Mouse (Mus musculus) erythroid progenitor cell, adult 5-6 weeks (primary cell): Measurements from ENCODE around the gene Arf3. TPM values are rescaled to one million over a fixed set of nuclear protein-coding genes. Genes with fewer than 3 reads are reported as not detected.

Source experiments
- ATAC-seq: replicated peaks from 2 replicates; pipeline ENCODE4 v1.8.0; 2016; ENCODE audit warnings: moderate number of reproducible peaks, mild to moderate bottlenecking, moderate TSS enrichment, inconsistent platforms; ENCODE audit not compliant: poor library complexity, low FRiP score, severe bottlenecking
- total RNA-seq, 2 experiments: library from RNA; stranded (forward) in 1 of 2; stranded (reverse) in 1 of 2; fragments of 150-400 nt in 1 of 2; fragments of 186-747, 209-891 nt in 1 of 2; gene quantifications; 2 replicates each; pipeline versions ENCODE4 v1.2.3 to v1.2.4; 2015 to 2017; ENCODE audit warnings: low replicate concordance in 2 of 2

Gene Arf3
- total RNA-seq, 2 experiments from 2014 or later = 4.8 to 5.4 TPM

DNA sequence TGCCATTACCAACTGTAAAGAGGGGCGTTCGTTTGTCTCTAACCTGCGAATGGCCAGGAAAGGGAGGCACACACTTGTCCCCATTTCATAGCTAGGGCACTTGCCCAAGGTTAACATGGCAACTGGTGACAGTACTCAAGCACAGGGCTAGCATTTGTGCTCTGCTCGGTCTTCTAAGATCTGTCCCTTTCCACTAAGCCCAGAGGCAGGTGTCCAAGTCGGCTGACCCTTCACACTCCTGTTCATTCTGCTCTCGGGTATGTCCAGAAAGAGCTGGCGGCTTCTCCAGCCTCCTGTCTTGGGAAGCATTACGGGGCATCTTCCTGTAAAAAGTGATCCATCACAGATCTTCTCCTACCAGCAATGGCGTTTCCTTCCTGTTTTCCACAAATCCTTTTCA lies 34.6 kb downstream of the Arf3 start:
- ATAC-seq = no peak

DNA sequence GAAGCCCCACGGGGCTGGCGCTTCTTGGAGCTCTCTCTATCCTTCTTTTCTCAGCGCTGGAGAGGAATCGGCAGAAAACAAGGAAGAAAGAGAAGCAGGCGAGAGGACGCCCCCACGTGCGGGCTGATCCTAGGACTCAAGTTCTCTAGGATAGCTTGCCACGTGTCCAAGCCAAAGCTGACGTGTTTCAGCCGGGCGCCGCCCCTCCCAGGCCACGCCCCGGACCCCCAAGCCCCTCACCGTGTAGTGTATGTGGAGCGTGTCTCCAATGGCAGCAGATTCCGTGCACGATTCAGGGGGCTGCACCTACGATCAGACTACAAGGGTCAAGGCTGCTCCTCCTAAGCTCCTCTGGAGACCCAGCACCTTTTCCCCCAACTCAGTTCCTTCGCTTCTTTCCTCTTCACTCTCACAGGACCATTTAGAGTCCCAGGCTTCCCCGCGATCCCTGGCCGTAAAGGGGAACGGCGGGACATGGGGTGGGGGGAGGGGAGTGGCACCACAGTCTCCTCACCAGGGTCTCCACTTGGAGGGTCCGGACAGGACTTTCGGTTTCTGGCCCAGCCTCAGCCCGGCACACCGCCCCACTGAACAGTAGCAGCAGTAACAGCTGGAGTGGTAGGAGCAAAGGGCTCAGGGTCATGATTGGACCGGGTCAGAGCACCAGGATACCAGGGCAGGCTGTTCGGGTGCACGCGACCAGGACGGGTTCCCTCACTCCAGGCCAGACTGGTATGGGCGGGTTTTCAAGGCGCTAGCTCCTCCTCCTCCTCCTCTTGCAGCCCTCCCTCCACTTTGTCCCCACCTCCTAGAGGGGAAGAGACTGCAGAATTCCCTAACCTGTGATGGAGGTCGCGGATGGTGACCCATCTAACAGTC lies 35.3 kb downstream of the Arf3 start, which contains the start of gene Fkbp11:
Fkbp11 (minus strand) TSS at position 756 of the 879 bp plus-strand sequence.
- no peak; the same call in 1 of the 2 replicates for ATAC-seq

GRCm38 (mm10) chr15:98726746-98727145 lies 36.3 kb downstream of the Arf3 start:
- no peak for ATAC-seq

GRCm38 (mm10) chr15:98726079-98726478 lies 36.9 kb downstream of the Arf3 start:
- ATAC-seq = no peak

- ATAC-seq = no peak
Observed at GRCm38 (mm10) chr15:98724441-98724840, 38.6 kb downstream of the Arf3 start.

DNA sequence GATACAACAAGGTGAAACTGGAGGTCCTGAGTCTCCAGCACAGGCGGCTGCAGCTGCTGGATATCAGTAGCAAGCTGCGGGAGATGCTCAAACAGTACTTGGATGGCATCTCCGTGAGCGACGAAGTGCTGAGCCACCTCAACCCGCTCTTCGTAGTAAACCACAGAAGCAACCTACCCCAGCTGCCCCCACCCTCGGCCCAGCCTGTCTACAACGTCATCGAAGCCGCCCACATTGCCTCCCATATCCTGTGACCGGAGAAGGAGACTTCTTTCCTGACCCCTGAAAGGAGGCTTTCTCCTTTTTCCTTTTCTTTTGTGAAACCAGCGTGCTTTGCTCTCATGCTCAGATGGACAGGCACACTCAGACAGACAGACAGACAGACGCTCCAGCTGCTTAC lies 40.2 kb downstream of the Arf3 start:
- ATAC-seq = no peak

DNA sequence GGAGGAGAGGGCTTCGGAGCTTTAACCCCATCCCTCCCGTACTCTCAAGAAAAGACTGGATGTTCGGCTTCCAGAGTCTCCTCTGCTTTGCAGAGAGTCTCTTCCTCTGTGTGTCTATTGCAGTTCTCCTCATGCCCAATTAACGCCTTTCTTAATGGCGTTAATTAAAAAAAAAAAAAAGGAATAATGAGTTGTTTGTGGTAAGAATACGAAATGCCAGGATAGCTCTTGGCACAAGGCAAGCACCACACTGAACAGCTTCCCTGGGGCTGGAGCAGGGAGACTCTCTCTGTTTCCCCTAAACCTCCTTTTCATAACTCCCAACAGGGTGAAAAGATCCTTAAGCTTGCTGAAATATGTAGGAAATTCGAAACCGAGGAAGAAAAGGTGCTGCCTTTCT lies 40.8 kb downstream of the Arf3 start:
- ATAC-seq = no peak

DNA sequence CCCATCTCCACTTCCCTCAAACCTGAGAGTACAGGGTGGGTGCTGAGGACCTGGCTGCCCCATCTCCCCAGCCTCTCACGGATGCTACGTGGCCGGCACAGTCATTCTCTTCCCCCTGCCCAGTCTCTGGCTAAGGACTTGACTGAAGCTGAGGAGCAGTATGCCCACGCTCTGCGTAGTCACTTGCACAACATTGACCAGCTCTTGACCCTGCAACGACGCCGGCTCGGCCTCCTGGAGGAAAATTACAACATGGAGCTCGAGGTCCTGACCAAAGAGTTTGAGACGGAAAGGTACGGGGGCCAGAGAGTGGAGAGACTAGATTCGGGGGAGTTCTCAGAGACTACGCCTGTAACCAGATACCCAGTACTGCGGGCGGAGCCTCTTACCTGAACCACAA lies 45.7 kb downstream of the Arf3 start:
- ATAC-seq = no peak

DNA sequence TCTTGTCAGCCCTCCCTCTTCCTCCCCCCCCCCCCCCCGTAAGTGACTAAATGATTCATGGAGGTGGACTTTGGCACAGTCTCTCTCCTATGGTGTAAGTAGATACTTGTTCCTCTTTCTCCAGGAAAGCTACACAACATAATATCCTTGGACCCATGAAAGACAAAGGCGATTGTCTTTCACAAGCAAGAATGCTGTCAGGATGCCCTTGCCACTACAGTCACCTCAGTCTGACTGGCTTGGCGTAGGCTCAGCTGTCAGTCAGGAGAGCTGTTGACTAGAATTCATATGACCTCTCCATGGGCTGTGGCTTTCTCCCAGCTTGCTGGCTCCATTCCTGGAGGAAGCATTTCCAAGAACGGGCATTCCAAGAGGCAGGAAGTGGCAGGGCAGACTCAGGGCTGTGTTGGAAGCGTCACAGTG lies 48.8 kb downstream of the Arf3 start:
- no peak for ATAC-seq

DNA sequence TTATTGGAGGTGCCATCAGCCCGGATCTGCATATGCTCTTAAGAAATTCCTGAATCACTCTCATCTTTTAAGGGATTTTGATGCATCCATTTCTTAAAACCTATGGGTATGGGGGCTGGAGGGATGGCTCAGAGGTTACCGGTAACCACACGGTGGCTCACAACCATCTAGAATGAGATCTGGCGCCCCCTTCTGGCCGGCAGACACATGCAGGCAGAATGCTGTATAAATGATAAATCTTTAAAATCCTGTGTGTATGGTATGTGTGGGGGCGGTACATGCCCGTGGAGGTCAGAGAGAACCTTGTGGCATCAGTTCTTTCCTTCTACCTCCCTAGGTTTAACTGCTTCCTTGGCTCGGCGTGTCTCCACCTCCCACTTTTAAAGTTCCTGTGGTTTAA lies 52.6 kb downstream of the Arf3 start:
- ATAC-seq = peak; percentile 59; the same call in 1 of the 2 replicates

DNA sequence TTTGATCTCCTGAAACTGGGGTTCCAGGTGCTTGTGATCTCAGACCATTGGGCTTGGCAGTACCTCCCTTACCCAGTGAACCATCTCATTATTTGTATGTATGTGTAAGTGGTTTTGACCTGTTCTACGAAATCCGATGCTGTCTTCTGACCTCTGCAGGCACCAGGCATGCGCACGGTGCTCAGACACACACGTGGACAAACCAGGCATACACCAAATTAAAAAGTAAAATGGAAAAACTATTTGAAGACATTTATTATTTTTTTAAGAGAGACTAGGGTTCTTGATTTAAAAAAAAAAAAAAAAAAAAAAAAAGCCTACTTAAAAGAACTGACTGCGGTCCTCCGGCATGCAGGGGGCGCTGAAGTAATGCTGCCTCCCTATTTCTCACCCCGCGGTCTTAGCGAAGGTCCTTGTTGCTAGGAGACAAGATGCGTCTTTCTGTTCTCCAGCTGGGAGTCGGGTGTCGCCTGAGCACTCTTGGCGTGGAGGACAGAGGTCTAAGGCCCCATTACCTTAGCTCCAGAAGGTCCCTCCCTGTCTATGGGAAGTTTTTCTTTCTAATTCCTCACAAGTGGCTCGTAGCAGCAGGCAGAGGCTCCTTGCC lies 55.1 kb downstream of the Arf3 start, which contains the start of gene Ccdc65:
Ccdc65 (plus strand) TSS at position 442 of the 607 bp plus-strand sequence.
- ATAC-seq = no peak; the same call in 1 of the 2 replicates

GRCm38 (mm10) chr15:98704312-98704711 lies 58.7 kb downstream of the Arf3 start:
- no peak for ATAC-seq

GRCm38 (mm10) chr15:98699190-98700105 lies 63.6 kb downstream of the Arf3 start:
- peak; percentile 88 for ATAC-seq

DNA sequence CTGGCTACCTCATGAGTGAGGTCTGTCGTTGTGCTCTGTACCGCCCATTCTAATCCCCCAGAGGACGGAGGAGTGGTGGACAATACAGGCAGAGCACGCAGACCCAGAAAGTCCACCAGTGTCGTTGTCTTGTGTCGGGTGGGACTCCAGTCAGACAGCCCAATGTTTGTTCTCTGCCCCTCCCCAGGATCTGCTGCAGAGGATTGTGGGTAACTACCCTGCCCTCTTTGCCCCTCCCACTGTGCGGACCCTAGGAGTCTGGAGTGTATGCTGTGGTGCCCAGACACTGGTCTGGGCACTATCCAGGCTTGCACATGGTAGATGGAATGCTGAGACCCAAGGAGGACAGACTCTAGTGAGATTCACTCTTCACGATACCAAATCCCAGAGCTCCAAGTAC lies 66.8 kb downstream of the Arf3 start:
- no peak for ATAC-seq

DNA sequence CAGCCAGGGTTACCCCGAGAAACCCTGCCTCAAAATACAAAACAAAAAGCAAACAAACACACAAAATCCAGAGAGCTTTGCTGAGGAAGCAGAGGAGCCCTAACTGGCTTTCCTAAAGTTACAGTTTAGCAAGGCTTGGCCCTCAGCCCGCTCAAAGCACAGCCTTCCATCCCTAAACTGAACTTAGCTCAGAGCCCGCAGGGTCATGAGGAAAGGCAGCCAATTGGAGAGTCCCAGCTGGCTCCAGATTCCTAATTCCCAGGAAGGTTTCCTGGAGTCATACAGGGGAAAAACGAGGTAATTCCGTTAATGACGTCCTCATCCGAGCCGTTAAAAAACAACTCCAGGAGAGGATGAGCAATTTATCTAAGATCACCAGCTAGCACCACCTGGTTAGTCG lies 67.3 kb downstream of the Arf3 start:
- no peak for ATAC-seq

GRCm38 (mm10) chr15:98692171-98692715 lies 70.8 kb downstream of the Arf3 start:
- no peak for ATAC-seq

DNA sequence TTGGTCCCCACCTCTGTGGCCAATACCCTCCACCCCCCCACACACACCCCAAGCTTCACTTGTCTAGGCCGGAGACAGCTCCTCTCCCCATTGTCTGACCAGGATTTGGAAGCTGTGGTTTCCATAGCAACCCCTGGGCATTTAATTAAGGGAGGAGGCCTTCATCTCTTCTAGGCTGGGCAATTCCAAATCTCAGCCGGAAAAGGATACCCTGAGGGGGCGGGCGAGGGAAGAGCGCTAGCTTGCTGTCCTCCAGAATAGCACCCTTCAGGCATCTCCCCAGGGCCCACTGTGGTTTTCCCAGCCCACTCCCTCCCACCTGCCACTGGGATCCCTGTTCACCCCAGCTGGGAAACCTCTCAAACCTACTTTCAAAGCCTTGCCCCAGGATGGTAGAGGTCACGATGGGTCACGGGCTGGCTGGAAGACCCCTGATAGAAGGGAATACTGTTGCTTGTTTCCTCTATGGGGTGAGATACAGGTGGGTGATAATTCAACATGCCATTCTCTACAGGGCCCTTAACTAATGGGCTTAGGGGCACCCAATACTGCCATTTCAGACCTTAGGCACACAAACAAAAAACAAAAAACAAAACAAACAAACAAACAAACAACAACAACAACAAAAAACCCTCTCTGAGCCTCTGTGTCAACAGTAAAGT lies 71.4 kb downstream of the Arf3 start:
- no peak for ATAC-seq

DNA sequence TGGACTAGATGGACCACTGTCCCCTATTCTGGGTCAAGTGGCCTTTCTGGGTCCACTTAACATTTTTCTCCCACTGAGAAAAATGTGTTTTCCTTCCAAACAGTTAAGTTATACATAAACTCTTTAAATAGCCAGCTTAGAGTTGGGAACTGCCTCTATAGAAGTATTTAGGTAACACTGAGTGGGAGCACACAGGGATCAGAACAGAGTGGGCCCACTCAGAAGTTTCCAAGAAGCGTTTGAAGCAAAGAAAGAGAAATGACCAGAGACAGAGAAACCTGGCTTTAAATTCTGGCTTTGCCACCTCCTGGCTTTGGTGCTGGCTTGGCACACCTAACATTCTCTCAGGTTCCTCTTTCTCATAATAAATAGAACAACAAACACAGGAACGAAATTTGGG lies 73.3 kb downstream of the Arf3 start:
- no peak for ATAC-seq
